Mouse (Mus musculus): ENCODE measurements around the gene Nmt1.

Nmt1 gene

DNA sequence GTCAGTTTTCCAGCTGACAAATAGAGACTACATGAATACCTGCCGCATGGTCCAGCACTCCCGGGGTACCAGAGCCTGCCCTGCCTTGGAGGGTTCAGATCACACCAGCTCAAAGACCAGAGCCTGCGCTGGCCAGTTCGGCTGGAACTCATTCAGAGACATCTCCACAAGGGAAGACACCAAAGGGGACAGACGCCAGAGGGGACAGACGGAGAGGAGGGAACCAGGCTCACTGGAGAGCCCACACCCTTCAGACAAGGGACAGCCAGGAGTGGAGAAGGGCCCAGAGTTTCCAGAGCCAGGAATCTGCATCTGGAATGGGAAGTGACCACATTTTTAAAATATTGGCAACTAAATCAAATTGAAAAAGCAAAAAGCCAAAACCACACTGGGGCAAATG, 53.6 kb downstream of the Nmt1 start:
- DNase-seq = no peak

DNA sequence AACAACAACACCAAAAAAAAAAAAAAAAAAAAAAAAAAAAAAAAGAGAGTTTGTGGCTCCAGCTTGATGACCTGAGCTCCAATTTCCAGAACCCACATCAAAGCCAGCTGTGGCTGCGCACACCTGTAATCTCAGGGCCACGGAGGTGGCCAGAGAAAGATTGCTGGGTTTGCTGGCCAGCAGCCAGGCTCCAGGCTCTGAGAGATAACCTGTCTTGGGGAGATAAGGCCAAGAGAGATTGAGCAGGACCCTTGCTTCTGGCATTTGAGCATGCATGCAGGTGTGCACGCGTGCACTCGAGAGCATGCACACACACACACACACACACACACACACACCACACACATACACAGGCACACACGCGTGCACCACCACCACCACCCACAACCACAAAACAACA, 65.3 kb downstream of the Nmt1 start:
- DNase-seq = no peak

DNA sequence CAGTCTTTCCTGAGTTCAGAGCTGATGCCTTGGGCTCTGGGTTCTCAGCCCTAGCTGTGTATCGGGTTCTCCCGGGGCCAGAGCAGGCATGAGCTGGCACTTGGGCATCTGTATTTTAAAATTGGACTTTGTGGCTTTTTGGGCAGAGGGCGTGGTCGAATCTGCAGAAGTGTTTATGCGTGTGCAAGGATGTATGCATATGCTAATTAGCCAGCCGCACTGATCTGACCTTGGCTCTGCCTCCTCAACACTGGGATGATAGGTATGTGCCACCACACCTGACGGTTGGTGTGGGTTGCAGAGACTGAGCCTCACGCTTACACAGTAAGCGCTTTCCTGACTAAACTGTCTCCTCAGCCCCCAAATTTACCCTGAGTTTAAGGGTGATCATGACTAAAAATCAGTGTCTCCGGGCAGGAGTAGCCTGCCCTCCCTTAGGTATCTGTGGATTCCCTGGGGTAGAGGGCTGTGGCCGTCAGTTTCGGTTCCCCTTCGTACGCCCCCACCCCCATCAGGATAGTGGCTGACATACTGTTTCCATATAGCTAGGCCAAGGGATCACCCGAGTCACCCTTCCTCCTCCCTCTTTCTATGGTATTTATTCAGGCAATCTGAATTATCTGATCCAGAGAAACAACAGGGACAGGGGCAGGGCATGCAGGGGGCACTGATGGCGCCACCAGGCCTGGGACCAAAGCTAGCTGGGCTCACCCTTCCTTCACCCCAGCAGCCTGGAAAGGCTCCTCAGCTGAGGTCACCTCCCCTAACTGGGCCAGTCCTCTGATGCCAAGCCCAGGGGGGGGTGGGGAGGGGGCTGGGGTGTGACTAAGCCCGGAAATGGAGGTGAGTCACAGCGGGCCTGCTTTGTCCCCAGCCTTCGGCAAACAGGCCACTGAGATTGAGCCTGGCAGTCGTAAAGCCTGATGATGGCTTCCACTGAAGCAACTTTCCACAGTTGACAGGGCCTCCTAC, 66.2 kb downstream of the Nmt1 start:
- no peak for DNase-seq

DNA sequence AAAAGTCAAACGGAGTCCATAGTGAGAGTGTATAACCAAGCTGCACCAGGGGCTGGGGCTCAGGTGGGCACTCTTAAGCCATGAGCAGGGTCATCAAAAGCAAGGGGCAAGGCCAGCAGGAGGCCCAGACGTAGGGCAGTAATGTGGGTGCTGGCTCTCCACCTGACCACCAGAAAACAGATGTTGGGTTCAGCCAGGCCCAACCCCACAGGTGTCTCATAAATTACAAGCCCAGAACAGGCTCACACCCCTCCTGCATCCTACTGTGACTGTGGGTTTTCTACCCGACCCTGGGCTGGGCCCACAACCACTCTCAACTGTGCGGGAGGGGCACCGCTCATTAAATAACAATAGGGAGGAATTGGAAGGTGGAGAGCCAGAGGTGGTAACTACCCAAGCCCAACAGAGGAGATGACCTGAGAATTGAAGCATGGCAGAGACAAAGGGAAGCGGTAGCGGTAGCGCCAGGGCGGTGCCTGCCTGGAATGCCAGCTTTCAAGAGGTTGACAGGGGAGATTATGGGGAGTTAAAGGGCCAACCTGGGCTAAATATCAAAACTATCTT, 67.2 kb downstream of the Nmt1 start:
- DNase-seq = no peak

DNA sequence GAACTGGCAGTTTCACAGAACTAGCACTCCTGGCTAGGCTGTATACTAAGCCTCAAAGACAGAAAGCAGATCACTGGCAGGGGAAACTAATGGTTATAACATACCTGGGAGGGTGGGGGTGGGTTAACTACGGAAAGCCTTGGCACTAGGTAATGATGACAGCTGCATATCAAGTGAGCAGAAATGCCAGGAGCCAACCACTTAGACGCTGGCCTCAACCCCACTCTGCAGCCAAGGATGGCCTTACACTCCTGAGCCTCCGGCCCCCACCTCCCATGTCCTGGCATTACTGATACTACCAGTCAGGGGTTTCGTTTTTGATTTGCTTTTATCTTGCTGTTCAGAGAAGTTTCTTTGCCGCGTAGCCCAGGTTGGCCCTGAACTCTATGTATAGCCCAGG, 67.8 kb downstream of the Nmt1 start:
- no peak for DNase-seq

DNA sequence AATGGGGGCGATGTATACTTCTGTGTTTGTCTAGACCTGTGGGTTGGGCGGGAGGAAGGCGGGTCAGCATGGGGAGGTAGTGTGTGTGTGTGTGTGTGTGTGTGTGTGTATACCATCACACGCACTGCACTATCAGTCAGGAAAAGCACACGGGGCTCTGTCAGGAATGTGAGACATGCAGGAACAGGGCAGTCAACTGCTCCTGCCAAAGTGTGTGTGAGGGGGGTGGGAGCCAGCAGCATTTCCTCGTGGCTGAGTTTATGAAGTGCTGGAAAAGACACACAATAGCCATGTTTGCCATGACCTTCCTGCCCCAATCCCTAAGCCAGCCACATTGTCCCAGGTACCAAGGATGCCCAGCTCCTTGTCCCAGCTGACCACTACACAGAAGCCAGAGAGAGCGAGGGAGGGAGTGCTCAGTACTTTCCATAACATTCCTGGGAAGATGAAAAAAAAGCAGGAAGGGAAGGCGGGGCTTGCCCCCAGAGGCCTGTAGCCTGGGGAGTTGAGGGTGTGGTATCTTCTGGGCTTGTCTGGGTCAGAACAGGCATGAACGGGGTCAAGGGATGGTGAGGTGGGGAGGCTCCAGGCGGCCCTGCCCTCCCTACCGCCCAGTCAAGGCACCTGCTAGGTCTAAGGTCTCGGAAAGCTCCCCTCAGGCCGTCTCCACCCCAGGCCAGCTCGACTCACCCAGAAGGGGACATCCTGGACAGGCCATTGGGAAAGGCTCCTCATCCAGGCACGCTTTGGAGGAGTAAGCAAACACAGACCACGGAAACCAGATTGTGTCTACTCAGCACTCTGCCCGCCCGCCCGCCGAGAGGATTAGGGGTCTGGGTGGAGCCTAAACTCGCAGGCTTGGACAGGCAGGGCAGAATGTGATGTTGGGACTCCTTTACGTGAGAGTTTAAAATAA, 69.2 kb downstream of the Nmt1 start:
- DNase-seq = no peak

DNA sequence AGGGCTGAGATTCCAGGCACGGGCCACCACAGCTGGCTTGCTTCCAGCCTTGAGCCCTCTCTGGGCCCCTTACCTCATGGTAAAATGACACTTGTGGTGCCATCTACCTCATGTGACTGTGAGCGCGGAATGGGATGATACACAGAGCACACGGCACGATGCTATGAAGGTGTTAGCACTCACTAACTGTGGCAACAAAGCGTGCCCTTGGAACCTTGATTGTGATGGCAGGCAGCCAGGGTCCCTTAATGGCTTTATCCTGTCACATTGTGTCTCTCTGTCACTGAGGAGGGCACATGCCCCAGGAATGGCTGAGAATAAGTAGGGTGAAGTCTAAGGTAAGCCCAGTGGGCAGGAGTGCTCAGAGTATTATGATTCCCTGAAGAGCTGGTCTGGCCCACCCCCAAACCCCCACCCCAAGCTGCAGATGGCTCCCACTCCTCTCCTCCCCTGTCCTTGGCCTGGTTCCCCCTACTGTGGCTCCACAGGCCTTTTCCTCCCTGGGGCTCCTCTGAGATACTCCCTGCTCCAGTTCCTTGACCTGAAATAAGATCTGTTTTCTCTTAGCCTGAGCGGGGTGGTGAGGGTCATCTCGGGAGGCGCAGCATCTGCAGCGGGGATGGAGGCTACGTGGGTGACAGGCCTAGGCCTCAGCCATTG, 70.7 kb downstream of the Nmt1 start:
- no peak for DNase-seq

DNA sequence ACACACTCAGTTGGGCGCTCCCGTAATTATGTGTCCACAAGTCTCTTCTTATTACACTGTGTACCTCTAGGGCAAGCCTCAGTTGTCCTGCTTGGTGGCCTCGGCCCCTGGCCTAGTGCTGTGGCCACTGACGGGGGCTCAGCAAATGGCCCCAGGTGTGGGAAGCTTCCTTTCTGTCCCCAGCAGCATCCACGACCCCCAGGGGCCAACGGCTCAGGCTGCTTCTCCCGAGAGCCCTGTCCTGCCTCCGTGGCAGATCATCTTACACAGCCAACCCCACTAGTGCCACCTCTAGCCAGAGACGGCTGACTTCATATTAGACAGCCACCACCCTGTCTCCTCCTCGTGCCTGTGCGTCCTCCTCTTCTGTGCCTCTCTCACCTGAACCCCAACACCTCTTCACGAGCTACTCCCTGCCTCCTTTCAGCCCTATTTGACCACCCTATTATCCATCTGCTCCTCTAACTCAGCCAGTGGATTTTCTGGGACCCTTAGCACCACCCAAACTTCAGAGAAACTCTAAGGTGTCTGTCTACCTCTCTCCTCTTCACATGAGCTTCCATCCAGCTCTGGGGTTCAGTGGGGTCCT, 71.5 kb downstream of the Nmt1 start:
- no peak for DNase-seq

DNA sequence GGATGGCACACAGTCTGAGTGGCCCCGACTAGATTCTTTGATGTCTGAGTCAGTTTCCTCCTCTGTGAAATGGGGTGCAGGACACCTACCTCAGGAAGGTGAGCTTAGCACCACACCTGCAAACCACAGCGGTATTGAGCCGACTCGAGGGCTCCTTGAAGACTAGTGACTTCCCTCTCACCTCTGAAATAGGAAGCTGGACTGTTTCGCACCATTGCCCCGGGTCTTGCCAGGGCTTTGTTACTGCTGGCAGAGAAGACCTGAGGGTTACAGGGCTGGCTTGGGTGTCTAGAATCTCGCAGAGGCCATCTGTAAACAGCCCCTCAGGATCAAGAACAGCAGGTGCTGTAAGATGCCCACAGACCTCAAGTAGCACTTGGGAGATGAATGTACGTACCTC, 72.4 kb downstream of the Nmt1 start:
- DNase-seq = no peak

DNA sequence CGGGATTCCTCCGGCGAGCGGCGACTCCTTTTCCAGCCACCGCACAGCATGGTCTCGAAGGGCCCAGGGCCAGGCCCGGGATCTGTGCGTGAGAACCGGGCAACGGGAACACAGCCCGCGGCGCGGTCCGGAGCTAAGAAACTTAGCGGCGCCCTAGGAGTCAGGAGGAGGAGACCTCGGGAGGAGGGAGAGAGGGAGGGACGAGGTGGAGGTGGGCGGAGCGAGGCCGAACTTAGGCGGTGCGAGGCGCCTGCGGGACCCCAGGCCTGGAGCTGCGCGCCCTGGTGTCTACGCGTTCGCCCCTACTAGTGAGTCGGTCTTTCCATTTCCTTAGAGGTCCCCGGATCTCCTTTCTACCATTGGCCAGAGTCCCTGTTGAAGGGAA, 73.5 kb downstream of the Nmt1 start, which contains the start of the genes Plcd3 and Acbd4:
Gene Plcd3, minus strand, starts transcription at position 178 of the 385 bp plus-strand sequence.
Gene Acbd4, plus strand, starts transcription at position 202 of the 385 bp plus-strand sequence.
- peak; percentile 68 for DNase-seq

DNA sequence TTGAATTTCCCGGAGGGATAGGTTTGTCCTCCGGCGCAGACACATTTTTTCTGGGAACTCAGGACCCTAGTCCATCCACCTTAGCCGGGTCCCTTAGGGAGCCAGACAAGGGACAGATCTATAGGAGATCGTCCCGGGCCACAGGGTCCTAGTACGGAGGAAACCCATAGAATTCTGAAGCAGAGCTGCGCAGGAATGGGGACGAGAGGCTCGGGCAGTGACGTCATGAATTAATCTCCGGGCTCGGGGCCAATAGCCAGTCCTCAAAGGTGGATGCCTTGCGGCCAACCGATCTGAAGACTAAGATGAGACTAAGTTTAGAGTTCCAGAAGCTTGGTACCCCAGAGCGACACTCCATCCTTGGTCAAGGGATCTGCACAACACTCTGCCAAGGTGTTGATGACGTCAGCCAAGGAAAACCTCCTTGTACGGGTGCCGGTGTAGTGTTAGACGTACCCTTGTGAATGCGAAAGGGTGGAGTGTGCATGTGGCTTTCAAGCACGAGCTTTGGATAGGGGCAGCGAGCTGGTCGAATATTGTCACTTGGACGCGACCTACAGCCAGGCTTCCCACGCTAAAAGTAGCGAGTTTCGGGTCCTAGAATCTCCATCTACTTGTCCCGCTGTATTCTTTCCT, 74.0 kb downstream of the Nmt1 start:
- DNase-seq = peak; percentile 34

DNA sequence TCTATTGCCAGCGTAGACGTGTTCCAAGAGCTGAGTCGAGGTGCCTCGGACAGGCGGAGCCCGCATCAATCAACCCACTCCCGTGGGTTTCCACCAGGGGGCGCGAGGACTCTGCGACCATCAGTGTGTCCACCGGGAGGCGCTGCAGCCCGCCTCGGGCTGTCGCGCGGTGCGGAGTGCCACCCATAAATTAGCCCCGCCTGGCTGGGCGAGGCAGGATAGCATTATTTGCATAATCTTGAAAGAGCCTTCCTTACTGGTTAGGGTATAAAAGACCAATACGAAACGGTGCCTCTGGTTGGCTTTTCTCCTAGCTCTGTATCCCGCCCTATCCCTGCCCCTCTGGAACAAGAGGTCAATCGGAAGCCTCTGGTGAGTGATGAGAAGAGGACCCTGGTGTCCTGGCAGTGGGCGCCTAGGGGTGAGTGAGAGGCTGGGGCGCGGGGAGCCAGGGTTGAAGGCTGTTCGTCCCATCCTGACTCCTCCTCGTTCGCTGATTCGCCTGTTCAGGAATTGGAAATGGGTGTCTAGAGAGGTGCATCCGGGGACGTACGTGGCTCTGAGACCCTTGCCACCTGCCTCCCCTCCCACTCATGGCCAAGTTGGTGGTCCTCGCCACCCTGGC, 74.8 kb downstream of the Nmt1 start:
- DNase-seq = peak; percentile 98

DNA sequence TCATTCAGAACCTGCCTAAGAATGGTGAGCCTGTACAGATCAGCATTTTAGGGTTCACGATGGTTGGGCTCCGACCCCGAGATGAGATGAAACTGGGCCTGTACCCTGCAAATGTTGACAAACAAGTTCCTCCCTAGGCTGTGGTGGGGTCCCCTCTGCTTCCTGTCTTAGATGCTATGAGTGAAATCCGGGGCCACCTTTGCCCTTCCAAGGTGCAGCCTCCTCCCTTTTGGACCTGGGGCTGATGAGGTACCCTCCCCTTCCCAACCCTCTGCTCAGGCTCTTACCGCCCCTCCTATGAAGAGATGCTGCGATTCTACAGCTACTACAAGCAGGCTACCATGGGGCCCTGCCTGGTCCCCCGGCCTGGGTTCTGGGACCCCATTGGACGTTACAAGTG, 75.6 kb downstream of the Nmt1 start:
- DNase-seq = peak; percentile 43

DNA sequence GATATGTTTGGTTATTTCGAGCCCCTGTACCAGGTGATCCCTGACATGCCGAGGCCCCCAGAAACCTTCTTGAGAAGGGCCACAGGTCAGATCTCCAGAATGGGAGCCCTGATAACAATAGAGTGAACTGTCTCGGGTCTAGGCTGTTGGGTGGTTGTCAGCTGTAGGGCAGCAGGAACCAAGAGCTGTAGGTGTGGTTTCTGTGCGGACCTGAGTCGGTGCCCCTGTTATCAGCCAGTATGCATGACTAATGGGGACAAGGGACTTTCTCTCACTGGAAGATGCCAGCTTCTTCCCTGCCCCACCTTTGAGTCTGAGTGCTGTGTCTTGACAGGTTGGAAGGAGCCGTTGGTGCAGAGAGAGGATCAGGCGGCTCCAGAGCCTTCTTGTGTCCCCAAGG, 76.5 kb downstream of the Nmt1 start:
- DNase-seq = no peak

DNA sequence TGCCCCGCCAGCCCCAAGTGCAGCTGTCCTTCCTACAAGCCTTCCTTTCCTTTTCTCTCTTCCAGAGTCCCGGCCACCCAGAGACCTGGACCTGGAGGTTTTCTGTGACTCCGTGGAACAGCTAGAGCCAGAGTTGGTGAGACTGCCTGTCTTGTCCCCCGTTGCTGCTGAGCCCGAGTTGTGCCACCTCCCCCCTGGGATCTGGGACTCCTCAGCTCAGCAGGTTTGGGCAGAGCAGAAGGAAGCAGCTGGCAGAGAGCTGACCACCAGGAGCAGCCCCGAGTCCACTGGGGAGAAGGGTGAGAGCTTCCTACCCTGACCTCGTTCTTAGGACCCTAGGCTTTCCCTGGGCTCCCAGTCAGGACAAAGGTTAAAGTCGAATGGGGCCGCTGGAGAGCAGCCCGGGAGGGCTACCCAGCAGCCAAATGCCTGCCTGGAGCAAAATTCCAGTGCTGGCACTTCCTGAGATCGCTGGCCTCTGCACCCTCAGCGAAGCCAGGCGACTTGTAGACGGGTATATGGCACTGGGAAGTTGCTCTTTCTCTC, 77.3 kb downstream of the Nmt1 start:
- no peak for DNase-seq

DNA sequence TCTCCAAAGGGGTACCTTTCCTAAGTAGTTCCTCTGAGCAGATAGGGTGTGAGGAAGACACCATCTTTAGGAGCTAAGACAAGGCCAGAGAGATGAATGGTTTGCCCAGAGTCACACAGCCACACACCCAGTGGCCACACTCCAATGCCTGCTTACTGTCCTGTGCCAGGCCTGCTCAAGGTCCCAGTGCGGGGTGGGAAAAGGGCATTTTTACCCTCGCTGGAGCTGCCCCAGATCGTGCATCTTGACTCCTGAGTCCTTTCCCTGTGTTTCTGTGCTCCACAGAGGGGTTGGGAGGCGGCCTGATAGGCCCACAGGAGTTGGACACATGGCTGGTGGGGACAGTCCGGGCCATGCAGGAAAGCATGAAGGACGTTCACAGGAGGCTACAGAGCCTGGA, 77.8 kb downstream of the Nmt1 start:
- no peak for DNase-seq

DNA sequence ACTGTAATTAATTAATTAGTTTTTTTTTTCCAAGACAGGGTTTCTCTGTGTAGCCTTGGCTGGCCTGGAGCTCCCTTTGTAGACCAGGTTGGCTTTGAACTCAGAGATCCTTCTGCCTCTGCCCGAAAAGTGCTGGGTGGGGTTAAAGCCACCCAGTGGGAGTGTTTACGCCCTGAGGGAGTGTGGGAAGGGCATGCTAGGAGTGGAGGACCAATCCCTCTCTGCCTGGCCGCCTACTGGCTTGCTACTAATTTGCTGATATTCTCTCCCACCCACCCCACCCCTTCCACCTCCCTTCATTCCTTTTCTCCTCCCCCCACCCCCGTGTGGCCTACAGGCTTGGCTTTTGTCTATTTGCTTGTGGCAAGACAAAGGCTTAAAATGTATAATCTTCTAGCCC, 78.4 kb downstream of the Nmt1 start:
- DNase-seq = no peak

DNA sequence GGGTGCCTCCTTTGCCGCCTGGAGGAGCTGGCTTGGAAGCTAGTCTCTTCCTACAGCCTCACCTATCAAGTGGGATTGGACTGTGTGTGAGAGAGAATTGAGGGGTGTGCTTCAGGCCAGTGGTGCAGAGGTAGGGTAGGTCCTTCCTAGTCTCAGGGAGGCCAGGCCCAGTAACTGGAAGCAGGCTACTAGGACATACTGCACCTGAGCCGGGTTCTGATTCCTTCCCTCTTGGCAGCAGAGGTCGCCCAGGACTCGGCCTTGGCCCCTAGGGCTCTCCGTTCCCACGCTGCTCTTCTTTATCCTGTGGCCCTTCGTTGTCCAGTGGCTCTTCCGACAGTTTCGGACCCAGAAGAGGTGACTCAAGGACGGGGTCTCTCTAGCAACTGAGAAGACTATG, 83.3 kb downstream of the Nmt1 start:
- no peak for DNase-seq

DNA sequence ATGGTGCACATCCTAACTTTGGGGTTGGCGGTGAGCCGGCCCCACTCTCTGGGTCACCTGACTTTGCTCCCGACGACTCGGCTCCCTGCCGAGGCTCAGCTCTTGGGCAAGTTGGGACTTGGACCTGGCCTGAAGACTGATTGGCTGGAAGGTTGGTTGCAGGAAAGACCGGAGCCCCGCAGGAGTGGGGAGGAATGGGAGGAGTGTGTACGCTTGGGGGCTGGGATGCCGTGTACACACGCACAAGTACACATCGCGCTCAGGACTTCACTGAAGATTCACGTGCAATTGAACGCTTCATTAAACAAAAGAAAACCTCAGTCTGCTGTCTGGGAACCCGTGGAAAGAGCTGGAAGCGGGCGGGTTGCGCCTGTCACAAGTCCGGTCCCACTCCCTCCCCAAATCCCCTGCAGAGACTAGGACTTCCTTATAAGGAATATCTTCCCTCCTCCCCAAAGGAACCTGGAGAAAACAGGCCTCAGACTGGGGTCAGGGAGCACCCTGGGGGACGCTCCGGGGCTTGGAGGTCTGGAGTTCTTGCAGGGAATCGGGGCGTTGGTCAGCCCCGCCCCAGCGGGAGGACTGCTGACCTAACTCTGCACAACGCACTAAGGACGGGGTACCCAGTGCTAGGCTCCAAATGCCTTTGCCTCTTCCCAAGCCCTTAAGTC, 84.0 kb downstream of the Nmt1 start:
- DNase-seq = peak; percentile 34

DNA sequence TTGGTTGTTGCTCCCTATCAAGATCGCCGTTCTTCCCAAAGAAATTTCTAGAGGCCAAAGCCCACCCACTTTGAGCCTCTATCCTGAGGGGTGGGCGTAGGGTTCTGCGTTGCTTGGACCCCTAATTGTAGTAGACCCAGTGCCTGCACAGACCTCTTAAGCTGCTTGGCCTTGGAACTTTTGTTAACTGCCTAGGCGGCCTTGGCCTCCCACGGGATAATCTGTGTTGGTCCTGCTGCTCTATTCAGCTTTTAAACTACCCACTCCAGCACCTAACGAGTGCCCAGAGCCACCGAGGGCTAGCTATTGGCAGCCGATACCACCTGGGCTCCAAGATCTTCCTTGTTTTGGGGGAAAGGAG, 84.5 kb downstream of the Nmt1 start:
- DNase-seq = no peak

DNA sequence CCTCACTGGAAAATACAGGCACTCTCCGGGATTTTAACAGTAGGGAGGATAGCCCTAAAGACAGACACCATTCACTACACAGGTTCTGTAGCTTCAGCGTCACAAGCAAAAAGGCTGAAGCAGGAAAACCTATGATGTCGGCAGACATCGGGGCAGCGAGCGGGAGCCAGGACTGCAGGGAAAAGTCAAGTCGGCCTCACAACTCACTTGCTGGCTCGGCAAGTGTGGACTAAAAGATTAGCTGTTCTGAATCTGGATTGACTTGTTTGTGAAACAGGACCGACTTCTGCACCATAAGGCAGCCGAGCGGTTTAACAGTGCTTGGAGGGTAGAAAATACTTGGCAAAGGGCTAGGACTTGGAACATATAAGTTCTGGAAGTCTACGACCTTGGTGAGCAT, 85.0 kb downstream of the Nmt1 start:
- DNase-seq = no peak
